Mouse (Mus musculus): ENCODE measurements around the gene Vmn2r75.
"Not testable (repeated sequence)": the region's sequence is repeated elsewhere in the genome, so short reads cannot be mapped to it uniquely, and the experiment has no call there.

Gene Vmn2r75

DNA sequence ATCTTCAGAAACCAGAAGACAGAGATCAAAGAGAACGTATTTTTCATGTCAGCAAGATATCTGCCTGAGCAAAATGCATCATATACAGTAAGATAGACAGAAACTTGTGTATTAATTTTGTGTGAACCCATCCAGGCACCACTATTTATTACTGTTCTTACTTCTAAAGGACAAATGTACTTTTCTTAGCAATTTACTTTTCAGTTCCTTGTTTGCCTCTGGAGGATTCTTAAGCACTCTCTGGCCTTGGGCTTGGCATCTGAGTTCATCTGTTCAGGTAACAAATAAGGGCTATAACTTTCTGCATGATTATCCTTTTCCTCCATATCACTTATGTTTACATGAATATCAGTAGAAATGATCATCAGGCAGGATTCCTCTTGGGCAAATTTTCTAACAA is at the start of gene Vmn2r75:
Gene Vmn2r75 (minus strand): TSS at position 101 of the 400 bp plus-strand sequence.
- DNase-seq: not testable (repeated sequence)

- DNase-seq: no peak
Measured at GRCm38 (mm10) chr7:86211345-86211744, 39.8 kb upstream of the Vmn2r75 start.
